In the genomic region with DNA sequence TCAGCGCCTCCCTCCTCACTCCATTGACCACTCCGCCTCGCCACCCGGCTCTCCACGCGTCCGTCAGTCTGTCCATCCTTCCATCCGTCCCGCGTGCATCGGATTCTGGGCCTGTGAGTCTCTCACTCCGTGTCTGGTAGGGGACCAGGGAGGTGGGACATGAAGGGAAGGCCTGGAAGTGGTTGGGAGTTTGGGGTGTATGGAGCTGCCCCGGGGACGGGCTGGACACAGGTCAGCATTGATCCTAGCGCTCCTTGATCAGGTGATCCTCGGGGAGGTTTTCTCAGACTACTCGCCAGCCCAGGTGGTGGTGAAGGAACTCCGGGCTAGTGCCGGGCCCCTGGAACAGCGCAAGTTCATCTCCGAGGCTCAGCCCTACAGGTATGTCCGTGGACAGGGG, we compare ENCODE assay signal across 9 mouse cellular contexts. TPM values are rescaled to one million over a fixed set of nuclear protein-coding genes. Genes with fewer than 3 reads are reported as not detected.
A peak's percentile ranks its signal among the peaks of the same experiment; 100 is the strongest.
DNase-seq lines count a peak whose midpoint lies in the region; ATAC-seq and TF ChIP-seq lines count a peak whose summit lies in the region.
"Had no signal": no experiment of that assay in that cellular context is flagged by ENCODE, and none has a peak within 500 bp of the region (broad histone marks: within the 10 kb centered on the region; RNA-seq: fewer than 3 reads in every experiment).

No protein-coding gene starts in this region.

- no peak for TF ChIP-seq CTCF in kidney, adult 2 months (conservative IDR thresholded peaks at IDR 0.05; ENCODE audit: insufficient read depth, insufficient read length, low read depth, low read length)

- H3K9ac ChIP-seq in kidney, embryonic 14.5 days (ENCODE audit: low read depth, low read length) = no peak overlapping the region
- H3K9ac ChIP-seq in embryonic facial prominence, embryonic 13.5 days = no peak overlapping the region
- H3K9ac ChIP-seq in neural tube, embryonic 12.5 days = 0 out of 2 replicates have a peak overlapping the region, but pooled peaks have one; percentile 8

- intact Hi-C loops in left cerebral cortex, postnatal 25 days (cut with DNase I) = no loop called here

- H3K4me3 ChIP-seq in kidney, embryonic 14.5 days (ENCODE audit: low read length) = no peak overlapping the region; the same call in 1 of the 2 replicates
- H3K4me3 ChIP-seq in kidney, adult 2 months (ENCODE audit: insufficient read depth, low read depth, low read length) = no peak overlapping the region
- H3K4me3 ChIP-seq in embryonic facial prominence, embryonic 13.5 days = peak overlapping the region; percentile 82; the same call in 1 of the 2 replicates
- peak overlapping the region; percentile 95 for H3K4me3 ChIP-seq in limb, embryonic 10.5 days
- H3K4me3 ChIP-seq in neural tube, embryonic 12.5 days = no peak overlapping the region

- DNase-seq in kidney, adult 2 months = no peak
- no peak for DNase-seq in limb, embryonic 10.5 days (ENCODE audit: low spot score)
- DNase-seq in left cerebral cortex, postnatal 25 days (ENCODE audit: low spot score in 2 of 2) = no peak
- no peak for DNase-seq in kidney, adult 9 months

- peaks cover 25% of the 10 kb centered on the region; the same call in 1 of the 2 replicates for H3K36me3 ChIP-seq in kidney, embryonic 14.5 days (ENCODE audit: control insufficient read depth, insufficient read depth, low read length)
- H3K36me3 ChIP-seq in kidney, adult 2 months (ENCODE audit: control insufficient read depth, insufficient read depth, low read length) = no peaks in the 10 kb centered on the region
- H3K36me3 ChIP-seq in embryonic facial prominence, embryonic 13.5 days = peaks cover 51% of the 10 kb centered on the region
- peaks cover 55% of the 10 kb centered on the region for H3K36me3 ChIP-seq in limb, embryonic 10.5 days
- peaks cover 54% of the 10 kb centered on the region for H3K36me3 ChIP-seq in neural tube, embryonic 12.5 days

- peaks cover 19% of the 10 kb centered on the region for H3K4me1 ChIP-seq in kidney, embryonic 14.5 days (ENCODE audit: control insufficient read depth, insufficient read depth, low read length)
- H3K4me1 ChIP-seq in kidney, adult 2 months (ENCODE audit: control insufficient read depth, insufficient read depth, low read length) = no peaks in the 10 kb centered on the region; the same call in 1 of the 2 replicates
- peaks cover 33% of the 10 kb centered on the region for H3K4me1 ChIP-seq in embryonic facial prominence, embryonic 13.5 days
- H3K4me1 ChIP-seq in limb, embryonic 10.5 days = peaks cover 44% of the 10 kb centered on the region
- H3K4me1 ChIP-seq in neural tube, embryonic 12.5 days = peaks cover 29% of the 10 kb centered on the region

- peak overlapping the region; percentile 99 for H3K4me2 ChIP-seq in kidney, embryonic 14.5 days (replicated peaks; ENCODE audit: low read depth, low read length)
- H3K4me2 ChIP-seq in embryonic facial prominence, embryonic 13.5 days = peak overlapping the region; percentile 92
- H3K4me2 ChIP-seq in neural tube, embryonic 12.5 days (replicated peaks) = peak overlapping the region; percentile 83

- no peaks in the 10 kb centered on the region for H3K9me3 ChIP-seq in kidney, embryonic 14.5 days (ENCODE audit: control insufficient read depth, low read length)
- H3K9me3 ChIP-seq in embryonic facial prominence, embryonic 13.5 days = no peaks in the 10 kb centered on the region
- H3K9me3 ChIP-seq in limb, embryonic 10.5 days (replicated peaks) = no peaks in the 10 kb centered on the region
- H3K9me3 ChIP-seq in neural tube, embryonic 12.5 days = no peaks in the 10 kb centered on the region

- 83% methylated on average over 22 of the region's 22 CpGs for WGBS in kidney, embryonic 14.5 days
- WGBS in kidney, adult 2 months = 88% methylated on average over 22 of the region's 22 CpGs
- WGBS in embryonic facial prominence, embryonic 13.5 days = 88% methylated on average over 22 of the region's 22 CpGs
- WGBS in limb, embryonic 10.5 days = 85% methylated on average over 22 of the region's 22 CpGs
- whole genome bisulfite sequencing in neural tube, embryonic 12.5 days = 89% methylated on average over 22 of the region's 22 CpGs

- no peak overlapping the region for H3K27ac ChIP-seq in kidney, embryonic 14.5 days (ENCODE audit: low read depth, low read length)
- no peak overlapping the region for H3K27ac ChIP-seq in kidney, adult 2 months (ENCODE audit: insufficient read depth, low read depth, low read length)
- no peak overlapping the region for H3K27ac ChIP-seq in embryonic facial prominence, embryonic 13.5 days
- H3K27ac ChIP-seq in limb, embryonic 10.5 days = peak overlapping the region; percentile 10
- no peak overlapping the region for H3K27ac ChIP-seq in neural tube, embryonic 12.5 days

- no peak for TF ChIP-seq POLR2A in kidney, adult 2 months (IDR thresholded peaks at IDR 0.05; ENCODE audit: low read depth, low read length)

- no peaks in the 10 kb centered on the region for H3K27me3 ChIP-seq in kidney, embryonic 14.5 days (ENCODE audit: control insufficient read depth, insufficient read depth, low read length)
- no peaks in the 10 kb centered on the region for H3K27me3 ChIP-seq in kidney, adult 2 months (replicated peaks; ENCODE audit: control insufficient read depth, insufficient read depth, low read length)
- H3K27me3 ChIP-seq in embryonic facial prominence, embryonic 13.5 days = no peaks in the 10 kb centered on the region
- H3K27me3 ChIP-seq in limb, embryonic 10.5 days (ENCODE audit: low read depth, poor library complexity, severe bottlenecking) = peaks cover 14% of the 10 kb centered on the region
- no peaks in the 10 kb centered on the region for H3K27me3 ChIP-seq in neural tube, embryonic 12.5 days (replicated peaks)

- no peak for ATAC-seq in kidney, embryonic 14.5 days (ENCODE audit: low FRiP score, low TSS enrichment)
- ATAC-seq in embryonic facial prominence, embryonic 13.5 days (ENCODE audit: insufficient number of reproducible peaks, insufficient read depth, low FRiP score, low TSS enrichment, low read depth) = no peak
- no peak for ATAC-seq in neural tube, embryonic 12.5 days (ENCODE audit: low FRiP score, low read depth)
- ATAC-seq: intestine, postnatal 0 days had no signal

RNA-seq across cellular contexts. Expression of gene Sult2b1, which starts 3.2 kb away (rescaled TPM):
- 3.2 and 3.8 TPM in 2 replicates for polyA plus RNA-seq in kidney, embryonic 14.5 days (2014; fragmentation: Nextera tagmentation; extraction: Ambion mirVana)
- 4.2 and 6.1 TPM in 2 replicates for polyA plus RNA-seq in kidney, adult 2 months (2012; rRNA removed)
- 7.7 and 8.4 TPM in 2 replicates for polyA plus RNA-seq in embryonic facial prominence, embryonic 13.5 days (2015; fragmentation: Nextera tagmentation; extraction: Ambion mirVana)
- polyA plus RNA-seq in limb, embryonic 10.5 days (2016; fragmentation: Nextera tagmentation; extraction: Ambion mirVana) = 1.8 and 2.1 TPM in 2 replicates
- polyA plus RNA-seq in neural tube, embryonic 12.5 days (2016; fragmentation: Nextera tagmentation; extraction: Ambion mirVana) = 2.1 and 2.4 TPM in 2 replicates
- total RNA-seq in left cerebral cortex, postnatal 25 days (2021) = 10 to 100 TPM in 1 of 2 experiments, 1 to 10 TPM in 1; 8.6 to 12.4 TPM

RNA-seq across cellular contexts. Expression of gene Lmtk3, which starts 4.1 kb away (rescaled TPM):
- polyA plus RNA-seq in kidney, embryonic 14.5 days (2014; fragmentation: Nextera tagmentation; extraction: Ambion mirVana) = 2.8 and 4.2 TPM in 2 replicates
- polyA plus RNA-seq in kidney, adult 2 months (2012; rRNA removed) = 5.7 and 7.3 TPM in 2 replicates
- 4.1 and 4.2 TPM in 2 replicates for polyA plus RNA-seq in embryonic facial prominence, embryonic 13.5 days (2015; fragmentation: Nextera tagmentation; extraction: Ambion mirVana)
- 2.2 and 3.2 TPM in 2 replicates for polyA plus RNA-seq in limb, embryonic 10.5 days (2016; fragmentation: Nextera tagmentation; extraction: Ambion mirVana)
- 10.9 and 14.1 TPM in 2 replicates for polyA plus RNA-seq in neural tube, embryonic 12.5 days (2016; fragmentation: Nextera tagmentation; extraction: Ambion mirVana)
- total RNA-seq in left cerebral cortex, postnatal 25 days (2021) = 100 to 1,000 TPM; 220 to 235 TPM
- polyA plus RNA-seq: liver, embryonic 16.5 days had no signal

RNA-seq across cellular contexts. Expression of gene Cyth2, which starts 26.7 kb away (rescaled TPM):
- 109 and 111 TPM in 2 replicates for polyA plus RNA-seq in kidney, embryonic 14.5 days (2014; fragmentation: Nextera tagmentation; extraction: Ambion mirVana)
- 43.3 and 44.7 TPM in 2 replicates for polyA plus RNA-seq in kidney, adult 2 months (2012; rRNA removed)
- 133 and 138 TPM in 2 replicates for polyA plus RNA-seq in embryonic facial prominence, embryonic 13.5 days (2015; fragmentation: Nextera tagmentation; extraction: Ambion mirVana)
- 170 TPM in 2 replicates for polyA plus RNA-seq in limb, embryonic 10.5 days (2016; fragmentation: Nextera tagmentation; extraction: Ambion mirVana)
- polyA plus RNA-seq in neural tube, embryonic 12.5 days (2016; fragmentation: Nextera tagmentation; extraction: Ambion mirVana) = 305 and 308 TPM in 2 replicates
- total RNA-seq in left cerebral cortex, postnatal 25 days (2021) = 100 to 1,000 TPM; 204 to 210 TPM

RNA-seq across cellular contexts. Expression of gene Kcnj14, which starts 36.9 kb away (rescaled TPM):
- 1.2 and 1.3 TPM in 2 replicates for polyA plus RNA-seq in kidney, embryonic 14.5 days (2014; fragmentation: Nextera tagmentation; extraction: Ambion mirVana)
- 0.28 and 0.31 TPM in 2 replicates for polyA plus RNA-seq in kidney, adult 2 months (2012; rRNA removed)
- polyA plus RNA-seq in embryonic facial prominence, embryonic 13.5 days (2015; fragmentation: Nextera tagmentation; extraction: Ambion mirVana) = 2.2 TPM in 2 replicates
- 1.2 and 1.4 TPM in 2 replicates for polyA plus RNA-seq in limb, embryonic 10.5 days (2016; fragmentation: Nextera tagmentation; extraction: Ambion mirVana)
- polyA plus RNA-seq in neural tube, embryonic 12.5 days (2016; fragmentation: Nextera tagmentation; extraction: Ambion mirVana) = 0.86 and 0.87 TPM in 2 replicates
- 1 to 10 TPM; 2.6 to 2.7 TPM for total RNA-seq in left cerebral cortex, postnatal 25 days (2021)

RNA-seq across cellular contexts. Expression of gene Grwd1, which starts 43.1 kb away (rescaled TPM):
- polyA plus RNA-seq in kidney, embryonic 14.5 days (2014; fragmentation: Nextera tagmentation; extraction: Ambion mirVana) = 69.5 and 93.5 TPM in 2 replicates
- polyA plus RNA-seq in kidney, adult 2 months (2012; rRNA removed) = 12.3 and 12.9 TPM in 2 replicates
- polyA plus RNA-seq in embryonic facial prominence, embryonic 13.5 days (2015; fragmentation: Nextera tagmentation; extraction: Ambion mirVana) = 62.7 and 74.0 TPM in 2 replicates
- 116 and 156 TPM in 2 replicates for polyA plus RNA-seq in limb, embryonic 10.5 days (2016; fragmentation: Nextera tagmentation; extraction: Ambion mirVana)
- 48.3 and 50.7 TPM in 2 replicates for polyA plus RNA-seq in neural tube, embryonic 12.5 days (2016; fragmentation: Nextera tagmentation; extraction: Ambion mirVana)
- 10 to 100 TPM; 21.0 to 23.2 TPM for total RNA-seq in left cerebral cortex, postnatal 25 days (2021)

Comparison
In these comparisons a context has a peak if more than half of its experiments do, and no peak if none do; other contexts are left out.
1. H3K4me3 ChIP-seq: peak in embryonic facial prominence, embryonic 13.5 days (single experiment) and limb, embryonic 10.5 days (single experiment); none in kidney, embryonic 14.5 days (single experiment), kidney, adult 2 months (single experiment) and neural tube, embryonic 12.5 days (single experiment).
2. Peak in every context shown above with its lines, with median percentiles within 50 percentile points of each other: H3K4me2 ChIP-seq.